Mouse (Mus musculus): Measurements from ENCODE around the gene Rgs16. TPM values are rescaled to one million over a fixed set of nuclear protein-coding genes. Genes with fewer than 3 reads are reported as not detected.

The Rgs16 gene
- polyA plus RNA-seq, 1 experiment from 2014 or later: 4.0 TPM

- H3K4me2 ChIP-seq (ENCODE audit: low read length): no peak overlapping the region
- no peaks in the 10 kb centered on the region for H3K27me3 ChIP-seq (ENCODE audit: insufficient read depth, low read length)
- 0 out of 2 replicates have a peak, but pooled peaks have one; percentile 16 for ATAC-seq (replicated peaks; ENCODE audit: low FRiP score, low read depth)
- no peaks in the 10 kb centered on the region for H3K36me3 ChIP-seq (ENCODE audit: insufficient read depth, low read length)
- H3K9me3 ChIP-seq (replicated peaks; ENCODE audit: low read length): no peaks in the 10 kb centered on the region
- no peak overlapping the region for H3K4me3 ChIP-seq (replicated peaks; ENCODE audit: low read depth, low read length)
- 0 out of 2 replicates have a peak, but pooled peaks cover 15% of the 10 kb centered on the region for H3K4me1 ChIP-seq (replicated peaks; ENCODE audit: insufficient read depth, low read length)
- TF ChIP-seq CTCF (IDR thresholded peaks at IDR 0.05; ENCODE audit: low read depth): no peak
- 72% methylated on average over 16 of the region's 16 CpGs for WGBS
- H3K27ac ChIP-seq: no peak overlapping the region
- no peak for DNase-seq (ENCODE audit: low spot score)
- H3K9ac ChIP-seq (ENCODE audit: low read depth, low read length): no peak overlapping the region
Measured at GRCm38 (mm10) chr1:153697581-153698251, 42.4 kb upstream of the Rgs16 start.

- Histone ChIP-seq H3K9me3 (replicated peaks; ENCODE audit: low read length) (no peaks in the 10 kb centered on the region), H3K9ac (ENCODE audit: low read depth, low read length) (no peak overlapping the region), H3K4me2 (ENCODE audit: low read length) (no peak overlapping the region), H3K27me3 (ENCODE audit: insufficient read depth, low read length) (no peaks in the 10 kb centered on the region), H3K36me3 (ENCODE audit: insufficient read depth, low read length) (no peaks in the 10 kb centered on the region), H3K27ac (peak overlapping the region; percentile 25; the same call in 1 of the 2 replicates), H3K4me1 (replicated peaks; ENCODE audit: insufficient read depth, low read length) (peaks cover 15% of the 10 kb centered on the region; the same call in 1 of the 2 replicates), H3K4me3 (replicated peaks; ENCODE audit: low read depth, low read length) (no peak overlapping the region)
- WGBS: 28% methylated on average over 7 of the region's 7 CpGs
- peak; percentile 74 for DNase-seq (ENCODE audit: low spot score)
- no peak for TF ChIP-seq CTCF (IDR thresholded peaks at IDR 0.05; ENCODE audit: low read depth)
- peak; percentile 61 for ATAC-seq (replicated peaks; ENCODE audit: low FRiP score, low read depth)
Measured at GRCm38 (mm10) chr1:153698311-153699084, 41.7 kb upstream of the Rgs16 start.

GRCm38 (mm10) chr1:153700448-153701063, 39.6 kb upstream of the Rgs16 start:
- no peak overlapping the region for H3K27ac ChIP-seq
- WGBS: 77% methylated on average over 11 of the region's 11 CpGs

GRCm38 (mm10) chr1:153701461-153701860, 38.7 kb upstream of the Rgs16 start:
- H3K27ac ChIP-seq: no peak overlapping the region
- no peak overlapping the region for H3K9ac ChIP-seq (ENCODE audit: low read depth, low read length)
- DNase-seq (ENCODE audit: low spot score) (no peak), ATAC-seq (replicated peaks; ENCODE audit: low FRiP score, low read depth) (no peak)
- no peak overlapping the region for H3K4me3 ChIP-seq (replicated peaks; ENCODE audit: low read depth, low read length)
- TF ChIP-seq CTCF (IDR thresholded peaks at IDR 0.05; ENCODE audit: low read depth): no peak
- no peaks in the 10 kb centered on the region for H3K36me3 ChIP-seq (ENCODE audit: insufficient read depth, low read length)
- H3K9me3 ChIP-seq (replicated peaks; ENCODE audit: low read length): no peaks in the 10 kb centered on the region
- no peak overlapping the region for H3K4me2 ChIP-seq (ENCODE audit: low read length)
- H3K4me1 ChIP-seq (replicated peaks; ENCODE audit: insufficient read depth, low read length): peaks cover 15% of the 10 kb centered on the region; the same call in 1 of the 2 replicates
- H3K27me3 ChIP-seq (ENCODE audit: insufficient read depth, low read length): no peaks in the 10 kb centered on the region
- WGBS: 97% methylated on average over 1 of the region's 1 CpGs

More at GRCm38 (mm10) chr1:153700448-153701063, 39.6 kb upstream of the Rgs16 start:
- Histone ChIP-seq H3K27me3 (ENCODE audit: insufficient read depth, low read length) (no peaks in the 10 kb centered on the region), H3K4me1 (replicated peaks; ENCODE audit: insufficient read depth, low read length) (peaks cover 15% of the 10 kb centered on the region; the same call in 1 of the 2 replicates), H3K36me3 (ENCODE audit: insufficient read depth, low read length) (no peaks in the 10 kb centered on the region), H3K4me3 (replicated peaks; ENCODE audit: low read depth, low read length) (no peak overlapping the region), H3K9me3 (replicated peaks; ENCODE audit: low read length) (no peaks in the 10 kb centered on the region), H3K4me2 (ENCODE audit: low read length) (no peak overlapping the region), H3K9ac (ENCODE audit: low read depth, low read length) (no peak overlapping the region)
- DNase-seq (ENCODE audit: low spot score) (no peak), ATAC-seq (replicated peaks; ENCODE audit: low FRiP score, low read depth) (no peak)
- TF ChIP-seq CTCF (IDR thresholded peaks at IDR 0.05; ENCODE audit: low read depth): no peak

- WGBS: 82% methylated on average over 8 of the region's 8 CpGs
- TF ChIP-seq CTCF (IDR thresholded peaks at IDR 0.05; ENCODE audit: low read depth): no peak
- DNase-seq (ENCODE audit: low spot score): no peak
- Histone ChIP-seq H3K9ac (ENCODE audit: low read depth, low read length) (no peak overlapping the region), H3K27ac (no peak overlapping the region), H3K4me3 (replicated peaks; ENCODE audit: low read depth, low read length) (no peak overlapping the region), H3K9me3 (replicated peaks; ENCODE audit: low read length) (no peaks in the 10 kb centered on the region), H3K4me2 (ENCODE audit: low read length) (no peak overlapping the region), H3K27me3 (ENCODE audit: insufficient read depth, low read length) (no peaks in the 10 kb centered on the region), H3K4me1 (replicated peaks; ENCODE audit: insufficient read depth, low read length) (peaks cover 15% of the 10 kb centered on the region; the same call in 1 of the 2 replicates), H3K36me3 (ENCODE audit: insufficient read depth, low read length) (no peaks in the 10 kb centered on the region)
- ATAC-seq (replicated peaks; ENCODE audit: low FRiP score, low read depth): no peak
Measured at GRCm38 (mm10) chr1:153702166-153702852, 37.8 kb upstream of the Rgs16 start.

Measured in kidney, postnatal 0 days (tissue).